Mouse (Mus musculus) liver, embryonic 16.5 days (tissue): ENCODE results near the gene Rgs5. TPM values are rescaled to one million over a fixed set of nuclear protein-coding genes. Genes with fewer than 3 reads are reported as not detected.

Experiments
- polyA plus RNA-seq: library from polyadenylated mRNA; unstranded; fragments of >200 nt; fragmentation: Nextera tagmentation; extraction: Ambion mirVana; gene quantifications from 2 replicates; pipeline ENCODE4 v1.2.1, GENCODE M21; 2015

Rgs5 gene
- polyA plus RNA-seq, 1 experiment from 2014 or later = 0.24 TPM

Other genes with a start within 250 kb of the Rgs5 start
- 37.4 and 44.0 TPM in 2 replicates for gene Nuf2, start 124.0 kb upstream of the Rgs5 start, polyA plus RNA-seq
- gene Rgs4, start 92.1 kb downstream of the Rgs5 start, polyA plus RNA-seq = 0.05 and 0.24 TPM in 2 replicates